Mouse (Mus musculus): ENCODE results near the gene Mark2.

Gene Mark2

DNA sequence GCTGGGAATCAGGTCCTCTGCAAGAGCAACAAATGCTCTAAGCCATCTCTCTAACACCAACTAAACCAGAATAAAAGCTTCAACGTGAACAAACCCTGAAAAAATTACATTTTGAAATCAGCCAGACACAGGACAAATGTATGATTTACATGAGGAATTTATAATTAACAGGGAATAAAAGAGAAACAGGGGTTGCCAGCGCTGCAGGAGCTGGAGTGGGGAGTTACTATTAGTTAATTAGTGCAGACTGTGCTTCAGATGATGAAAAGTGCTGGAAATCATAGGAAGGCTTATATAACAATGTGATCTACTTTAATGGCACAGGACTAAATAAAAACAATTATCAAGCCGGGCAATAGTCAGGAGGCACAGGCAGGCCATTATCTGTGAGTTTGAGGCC, 20.3 kb downstream of the Mark2 start:
- DNase-seq, result no peak

DNA sequence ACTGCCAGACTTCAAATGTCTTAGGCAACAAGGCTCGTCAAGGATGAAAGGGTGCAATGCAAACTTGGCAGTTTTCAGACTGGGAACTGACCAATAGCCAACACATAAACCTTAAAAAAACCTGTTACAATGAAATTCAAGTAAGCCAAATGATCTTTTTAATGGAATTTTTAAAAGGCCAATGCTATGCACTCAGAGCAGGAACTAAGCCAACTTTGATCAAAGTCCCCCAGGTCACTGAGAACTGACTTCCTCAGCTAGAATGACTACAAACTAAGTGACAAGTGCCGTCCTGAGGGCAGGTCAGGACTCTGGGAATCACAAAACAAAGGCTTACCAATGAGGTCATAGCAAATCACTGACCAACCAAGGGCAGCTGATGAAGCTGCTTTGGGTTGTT, 21.5 kb downstream of the Mark2 start:
- DNase-seq, result no peak

DNA sequence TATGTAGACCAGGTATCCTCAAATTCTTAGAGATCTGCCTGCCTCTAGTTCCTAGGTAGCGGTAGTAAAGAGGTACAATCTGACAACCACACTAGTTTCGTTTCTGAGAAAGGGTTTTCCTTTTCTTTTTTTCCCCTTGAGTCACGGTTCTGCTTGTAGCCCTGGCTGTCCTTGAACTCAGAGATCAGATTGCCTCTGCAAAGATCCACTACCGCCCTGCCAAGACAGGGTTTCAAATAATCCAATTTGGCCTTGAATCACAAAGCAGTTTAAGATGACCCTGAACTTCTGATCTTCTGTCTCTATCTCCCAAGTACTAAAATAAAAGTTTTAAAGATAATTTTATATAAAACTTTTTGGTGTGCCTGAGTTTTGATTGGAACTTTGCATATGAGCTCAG, 23.9 kb downstream of the Mark2 start:
- no peak for DNase-seq

DNA sequence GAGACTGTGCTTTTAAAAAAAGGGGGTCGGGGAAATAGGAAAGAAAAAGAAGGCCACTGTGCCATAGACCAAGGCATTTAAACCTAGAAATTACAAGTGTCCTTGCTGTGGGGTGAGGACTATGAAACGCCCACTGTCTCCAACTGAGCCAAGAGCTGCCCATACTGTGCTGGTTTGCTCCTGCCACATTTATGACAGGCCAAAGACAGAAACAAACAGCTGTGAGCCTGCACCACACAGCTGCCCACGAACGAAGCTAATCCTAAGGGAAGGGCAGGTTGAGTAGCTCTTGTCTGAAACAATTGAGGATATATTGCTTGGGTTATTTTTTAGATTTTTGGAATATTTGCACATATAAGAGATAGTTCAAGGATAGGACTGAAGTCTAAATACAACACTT, 24.8 kb downstream of the Mark2 start:
- DNase-seq, result no peak

DNA sequence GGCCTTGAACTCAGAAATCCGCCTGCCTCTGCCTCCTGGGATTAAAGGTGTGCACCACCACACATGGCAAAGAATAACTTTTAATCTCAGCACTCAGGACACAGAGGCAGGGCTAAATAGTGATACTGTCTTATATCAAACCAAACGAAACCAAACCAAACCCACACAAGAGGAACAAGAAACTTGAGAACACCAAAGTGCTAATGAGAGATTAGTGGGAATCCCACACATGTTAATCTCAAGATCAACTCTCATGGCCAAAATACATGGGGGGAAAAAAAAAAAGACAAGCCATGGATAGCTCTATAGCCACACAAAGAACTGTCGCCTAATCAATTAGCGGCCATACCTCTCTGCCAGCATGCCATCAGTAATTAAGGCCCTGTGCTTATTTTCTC, 26.1 kb downstream of the Mark2 start:
- no peak for DNase-seq

DNA sequence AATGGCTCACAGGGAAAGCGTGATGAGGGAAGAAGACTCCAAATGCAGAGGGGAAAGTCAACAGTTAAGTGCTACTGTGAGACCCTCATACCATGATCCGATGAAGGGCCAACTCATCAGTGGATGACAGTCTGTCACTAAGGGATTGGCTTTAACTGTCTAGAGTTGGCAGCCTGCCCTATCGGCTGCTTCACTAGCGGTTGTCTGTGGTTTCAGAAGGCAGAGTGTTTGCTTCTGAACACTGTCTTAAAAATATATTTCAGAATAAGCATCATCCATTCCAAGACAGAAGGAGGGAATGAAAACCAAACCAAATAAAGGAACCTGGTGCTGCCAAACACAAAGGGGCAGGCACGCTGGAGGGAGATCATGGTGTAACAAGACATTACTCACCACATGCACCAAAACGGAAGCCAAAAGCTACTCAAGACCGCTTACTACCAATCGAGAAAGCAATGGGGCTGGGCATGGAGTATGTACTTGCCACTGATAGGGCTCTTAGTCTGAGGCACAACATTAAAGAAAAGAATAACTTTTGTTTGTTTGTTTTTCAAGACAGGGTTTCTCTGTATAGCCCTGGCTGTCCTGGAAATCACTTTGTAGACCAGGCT, 26.6 kb downstream of the Mark2 start:
- DNase-seq, result peak; percentile 59

DNA sequence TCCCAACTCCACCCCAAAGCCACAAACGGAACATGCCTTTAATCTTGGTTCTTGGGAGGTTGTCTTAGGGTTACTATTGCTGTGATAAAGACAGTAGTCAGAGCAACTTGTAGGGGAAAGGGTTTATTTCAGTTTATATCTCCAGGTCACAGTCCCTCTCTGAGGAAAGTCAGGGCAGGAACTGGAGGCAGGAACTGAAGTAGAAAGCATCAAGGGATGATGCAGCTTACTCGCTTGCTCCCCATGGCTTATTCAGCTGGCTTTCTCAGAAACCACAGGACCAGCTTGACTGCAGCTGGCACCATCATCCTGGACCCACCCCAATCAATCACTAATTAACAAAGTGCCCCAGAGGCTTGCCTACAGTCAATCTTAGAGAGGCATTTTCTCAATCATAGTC, 28.0 kb downstream of the Mark2 start:
- no peak for DNase-seq

DNA sequence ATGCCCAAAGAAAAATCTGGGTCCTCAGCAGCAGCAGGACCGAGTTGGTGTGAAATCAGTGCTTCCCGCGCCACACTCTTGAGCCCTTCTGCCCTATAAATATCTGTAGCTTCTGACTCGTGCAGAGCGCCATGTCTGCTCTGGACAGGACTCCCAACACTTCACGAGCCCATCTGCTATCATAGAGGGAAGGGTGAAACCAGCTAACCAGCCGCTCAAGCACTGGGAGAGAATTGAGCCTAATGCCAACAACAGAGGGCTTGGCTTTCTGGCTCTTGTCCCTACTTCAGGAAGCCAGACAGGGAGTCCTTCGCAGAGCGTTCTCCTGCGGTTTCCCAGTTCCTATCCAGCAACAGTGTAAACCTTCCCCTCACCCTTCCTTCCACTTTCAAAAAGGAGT, 30.4 kb downstream of the Mark2 start:
- no peak for DNase-seq

DNA sequence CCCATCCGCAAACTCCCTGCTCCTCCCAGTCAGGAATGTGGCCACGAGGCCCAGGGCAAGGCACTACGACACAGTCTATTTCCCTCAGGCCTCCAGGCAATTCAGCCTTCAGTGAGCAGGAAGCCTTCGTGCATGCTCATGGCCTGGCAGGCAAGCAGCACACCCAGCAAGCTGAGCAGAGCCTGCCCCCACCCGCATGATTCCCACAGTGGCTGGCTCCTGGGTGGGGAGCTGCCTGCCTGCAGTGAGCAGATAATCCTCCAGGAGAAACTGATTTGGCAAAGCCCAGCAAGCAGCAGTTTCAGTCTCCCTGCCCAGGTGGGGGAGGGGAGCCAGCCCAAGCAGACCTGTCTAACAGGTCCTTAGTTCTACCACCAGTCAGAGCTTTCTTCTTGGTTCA, 31.0 kb downstream of the Mark2 start:
- DNase-seq, result peak; percentile 83

DNA sequence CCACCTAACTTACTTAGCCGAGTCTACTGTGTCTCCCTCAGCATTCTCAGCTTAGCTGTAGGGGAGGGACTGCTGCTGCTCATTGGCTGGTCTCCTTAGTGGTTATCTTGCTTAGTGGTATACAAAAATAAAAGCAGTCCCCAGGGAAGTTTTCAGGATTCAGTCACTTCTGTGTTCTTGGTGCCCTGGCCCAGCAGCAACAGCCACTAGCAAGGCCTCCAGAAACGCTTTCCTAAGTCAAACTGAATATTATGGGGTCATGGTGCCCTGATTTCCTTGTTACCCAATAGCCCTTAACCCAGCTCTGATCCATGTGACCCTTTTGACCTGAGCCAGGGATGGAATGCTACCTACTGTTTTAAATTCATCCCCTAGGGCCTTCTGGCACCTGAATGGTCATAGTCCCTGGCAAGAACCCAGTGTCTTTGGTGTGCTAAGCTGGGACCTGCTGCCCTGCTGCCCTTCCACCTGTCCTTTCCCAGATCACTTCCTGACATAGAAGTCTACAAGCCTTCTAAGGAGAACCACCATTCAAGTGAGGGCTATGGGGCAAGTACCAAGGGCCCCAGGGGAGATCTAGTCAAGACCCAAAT, 31.8 kb downstream of the Mark2 start:
- no peak for DNase-seq

DNA sequence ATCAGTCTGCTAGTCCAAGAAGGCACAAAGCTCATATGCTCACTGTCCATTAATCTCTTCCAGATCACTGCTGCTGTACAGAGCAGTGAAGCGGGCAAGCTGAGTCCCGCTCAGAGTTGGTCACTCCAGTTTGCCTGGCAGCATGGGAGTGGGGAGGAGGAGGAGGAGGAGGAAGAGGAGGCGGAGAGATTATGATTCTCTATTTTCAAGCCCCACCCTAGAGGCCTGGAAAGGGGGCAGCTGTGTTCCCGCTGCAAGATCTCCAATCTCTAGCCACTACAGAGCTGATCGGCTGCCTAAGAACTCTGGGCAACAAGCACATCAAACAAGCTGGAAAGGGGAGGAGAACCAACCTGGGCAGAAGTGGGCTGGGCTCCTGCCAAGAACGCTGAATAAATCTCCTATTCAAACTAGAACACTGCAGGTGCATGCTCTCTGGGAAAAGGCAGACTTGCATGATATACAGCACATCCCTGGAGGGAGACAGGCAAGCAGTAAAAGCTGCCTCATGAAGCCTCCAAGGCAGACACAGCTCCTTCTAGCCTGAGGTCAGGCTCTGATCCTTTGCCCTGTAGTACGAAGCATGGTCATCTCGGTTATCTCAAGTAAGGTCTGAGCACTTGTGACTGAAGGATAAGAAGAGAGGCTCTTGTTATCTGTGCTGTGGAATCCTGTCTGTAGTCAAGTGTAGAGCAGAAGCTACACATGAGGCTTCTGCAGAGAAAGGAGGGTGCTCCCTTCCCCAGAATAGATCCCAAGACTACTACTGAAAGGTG, 33.5 kb downstream of the Mark2 start:
- DNase-seq, result peak; percentile 81

DNA sequence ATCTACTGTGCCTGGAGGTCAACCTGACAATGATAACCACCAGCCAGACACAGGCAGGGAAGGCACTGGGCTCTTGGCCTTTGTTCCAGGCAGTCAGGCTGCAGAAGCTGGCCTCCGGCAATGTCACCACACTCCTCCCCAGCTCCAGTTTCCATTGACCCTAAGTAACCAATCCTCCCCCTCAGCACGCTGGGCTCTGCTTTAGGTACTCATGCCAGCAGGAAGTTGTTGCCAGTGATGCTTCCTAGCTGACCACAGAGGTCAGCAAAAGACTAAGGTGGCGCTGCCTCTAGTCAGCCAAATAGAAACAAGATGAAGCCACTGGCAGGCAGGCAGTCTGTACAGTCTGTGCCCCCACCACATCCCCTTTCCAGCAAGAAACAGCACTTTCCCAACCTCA, 34.7 kb downstream of the Mark2 start:
- DNase-seq, result peak; percentile 44

DNA sequence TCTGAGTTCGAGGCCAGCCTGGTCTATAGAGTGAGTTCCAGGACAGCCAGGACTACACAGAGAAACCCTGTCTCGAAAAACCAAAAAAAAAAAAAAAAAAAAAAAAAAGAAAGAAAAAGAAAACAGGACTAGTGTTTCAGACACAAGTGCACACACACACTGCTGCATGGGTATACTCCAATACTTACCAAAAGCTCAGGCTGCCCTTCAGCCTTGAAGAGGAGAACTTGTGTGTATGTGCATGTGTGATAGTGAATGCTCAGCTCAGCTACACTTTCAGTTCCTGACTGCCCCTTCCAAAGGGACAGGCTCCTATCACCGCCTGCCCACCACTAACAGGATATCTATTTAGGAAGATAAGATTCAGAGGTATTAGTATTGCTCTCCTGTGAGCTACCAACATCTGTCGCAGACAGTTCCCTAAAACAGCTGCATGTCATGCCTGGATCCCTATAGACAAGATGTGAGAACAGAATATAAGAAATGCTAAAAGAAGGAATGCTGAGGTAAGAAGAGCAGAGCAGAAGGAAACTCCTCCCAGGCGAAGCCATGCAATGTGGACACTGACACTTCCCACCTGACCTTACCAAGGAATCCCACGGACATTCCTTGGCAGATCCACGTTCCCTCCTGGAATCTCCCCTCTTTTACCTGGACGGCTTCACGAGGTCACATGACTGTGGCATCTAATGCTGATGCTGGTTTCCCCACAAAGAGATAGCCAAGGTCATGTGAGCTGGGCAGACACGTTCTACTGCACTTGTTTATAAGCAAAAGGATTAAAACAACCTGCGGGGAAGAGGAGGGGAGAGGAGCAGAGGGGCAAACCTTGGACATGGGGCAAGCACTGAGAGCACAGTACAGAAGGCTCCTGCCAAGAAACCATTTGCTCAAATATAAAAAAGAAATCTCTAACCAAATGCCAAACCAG, 36.0 kb downstream of the Mark2 start:
- peak; percentile 59 for DNase-seq

DNA sequence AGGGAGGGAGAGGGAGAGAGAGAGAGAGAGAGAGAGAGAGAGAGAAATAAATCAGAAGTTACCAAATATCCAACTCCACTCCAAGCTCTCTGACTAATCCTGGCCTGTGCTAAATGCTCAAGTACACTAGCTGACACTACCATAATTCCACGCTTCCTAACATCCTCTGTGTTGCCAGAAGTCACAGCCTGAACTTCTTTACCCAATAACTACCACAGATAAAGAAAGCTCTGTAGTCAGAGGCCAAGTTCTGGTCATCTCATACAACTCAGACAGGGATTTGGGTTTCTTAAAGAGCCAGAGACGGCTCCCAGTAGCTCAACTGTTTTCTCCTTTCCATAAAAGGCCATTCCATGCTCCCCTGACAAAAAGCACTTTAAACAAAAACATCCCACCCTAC, 36.9 kb downstream of the Mark2 start:
- DNase-seq, result no peak

DNA sequence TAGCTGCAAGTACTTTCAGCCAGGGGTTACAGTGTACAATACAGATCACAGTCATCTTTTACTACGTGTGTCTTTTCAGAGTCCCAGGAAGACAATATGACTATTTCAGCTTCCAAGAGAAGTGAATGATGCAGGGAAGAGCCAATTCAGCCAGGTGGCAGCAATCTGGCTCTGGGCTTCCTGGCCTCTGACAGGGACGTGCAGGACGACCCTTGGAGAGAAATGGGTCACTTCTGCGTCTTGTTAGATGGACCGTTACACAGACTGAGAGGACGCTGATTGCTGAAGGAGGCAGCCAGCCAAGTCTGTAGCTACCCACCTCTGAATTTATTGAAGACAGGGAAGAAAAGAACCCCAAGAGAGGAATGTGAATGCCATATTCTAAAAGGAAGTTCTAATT, 37.9 kb downstream of the Mark2 start:
- DNase-seq, result no peak

DNA sequence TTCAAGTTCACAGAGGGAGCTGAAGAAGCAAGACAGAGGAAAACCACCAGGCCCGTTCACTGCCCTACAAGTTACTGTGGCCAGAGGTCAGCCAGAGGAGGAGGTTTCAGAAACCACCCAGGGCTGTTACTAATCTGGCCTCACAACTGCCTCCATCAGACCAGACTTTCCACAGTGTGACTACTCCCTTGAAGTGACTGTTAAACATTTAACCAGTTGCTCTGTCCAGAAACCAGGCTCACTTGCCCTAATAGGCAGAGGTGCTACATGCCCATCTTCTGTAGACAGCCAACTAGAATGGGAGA, 39.2 kb downstream of the Mark2 start:
- peak; percentile 60 for DNase-seq

DNA sequence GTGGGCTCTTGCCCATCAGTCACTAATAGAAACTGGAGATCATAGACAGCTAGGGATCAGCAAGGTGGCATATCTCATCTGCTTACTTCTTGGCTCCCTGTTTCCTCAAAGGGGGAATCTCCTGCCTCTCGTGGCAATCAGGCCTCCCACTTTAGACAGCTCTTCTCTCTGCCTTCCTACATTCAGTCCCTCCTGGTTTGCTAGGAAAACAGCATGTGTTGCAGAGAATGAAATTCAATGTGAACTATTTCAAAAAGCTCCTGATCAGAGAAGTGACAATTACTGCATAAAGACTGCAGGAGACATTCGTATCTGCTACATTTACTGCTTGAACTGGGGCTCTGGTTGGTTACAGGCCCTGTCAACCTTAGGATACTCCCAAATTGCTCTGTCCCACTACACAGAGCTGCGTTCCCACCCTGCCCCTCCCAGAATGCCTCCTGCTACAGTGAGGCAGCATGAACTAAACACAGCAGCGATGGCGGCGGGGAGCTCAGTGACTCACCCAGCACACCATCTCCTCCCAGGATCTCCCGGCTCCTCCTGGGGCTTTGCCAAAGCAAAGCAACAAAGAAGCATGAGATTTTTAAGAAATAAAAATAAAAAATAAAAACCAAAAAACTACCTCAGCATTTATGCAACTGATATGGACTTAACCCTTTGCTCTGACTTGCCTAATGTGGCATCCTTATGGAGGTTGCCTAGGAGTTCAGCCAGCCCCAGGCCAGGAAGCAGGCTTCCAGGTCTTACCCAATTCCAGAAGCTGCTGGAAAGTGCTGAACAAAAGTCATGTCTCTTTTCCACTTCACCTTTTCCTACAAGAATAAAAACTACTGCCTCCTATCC, 39.8 kb downstream of the Mark2 start:
- DNase-seq, result peak; percentile 54

DNA sequence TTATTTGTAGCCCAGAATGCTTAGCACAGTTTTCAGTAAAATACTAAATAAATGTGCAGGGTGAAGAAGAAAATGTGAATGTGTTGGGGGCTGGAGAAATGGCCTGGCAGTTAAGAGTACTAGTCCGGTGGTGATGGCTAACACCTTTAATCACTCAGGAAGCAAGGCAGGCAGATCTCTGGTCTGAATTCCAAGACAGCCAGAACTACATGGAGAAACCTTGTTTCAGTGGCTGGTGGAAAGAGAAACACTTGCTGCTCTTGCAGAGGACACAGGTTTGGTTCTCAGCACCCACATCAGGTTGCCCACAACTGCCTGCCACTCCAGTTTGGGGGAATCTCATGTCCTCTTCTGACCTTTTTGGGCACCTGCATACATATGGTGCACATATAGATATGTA, 41.6 kb downstream of the Mark2 start:
- DNase-seq, result no peak

DNA sequence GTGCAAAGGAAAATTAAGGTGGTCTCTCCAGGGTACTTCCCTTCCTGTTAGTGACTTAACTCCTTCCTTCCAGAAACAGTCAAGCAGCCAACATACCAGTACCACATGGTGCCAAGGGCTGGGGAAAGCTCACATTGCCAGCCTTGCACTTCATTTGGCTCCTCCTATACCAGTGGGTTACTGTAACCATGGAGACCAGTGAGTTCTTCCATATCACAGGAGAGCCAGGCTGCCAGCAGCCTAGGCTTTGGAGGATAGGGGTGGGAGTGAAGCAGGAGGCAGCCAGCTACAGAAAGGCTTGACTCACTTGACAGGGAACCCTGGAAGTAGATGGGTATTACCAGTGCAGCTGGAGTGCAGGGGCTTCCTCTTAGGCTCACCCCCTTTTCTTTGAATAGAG, 42.6 kb downstream of the Mark2 start:
- no peak for DNase-seq

DNA sequence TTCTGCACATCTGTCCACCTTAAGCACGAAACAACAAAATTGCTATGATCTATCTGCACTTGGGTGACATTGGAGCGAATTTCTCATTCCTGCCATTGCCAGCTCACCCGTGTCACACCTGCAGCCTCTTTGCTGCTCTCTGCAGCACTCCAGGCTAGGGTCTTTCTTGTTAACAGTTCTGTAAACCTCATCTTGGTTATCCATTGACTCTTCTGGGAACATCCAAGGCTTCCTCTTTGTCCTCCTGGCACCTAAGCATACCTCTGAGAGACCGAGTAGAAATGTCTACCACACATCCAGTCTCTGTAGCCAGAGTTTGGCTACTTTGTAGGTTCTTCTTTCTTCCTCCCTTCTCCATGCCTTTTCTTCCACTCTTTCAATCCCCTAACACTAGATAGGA, 45.7 kb downstream of the Mark2 start:
- DNase-seq, result no peak

DNA sequence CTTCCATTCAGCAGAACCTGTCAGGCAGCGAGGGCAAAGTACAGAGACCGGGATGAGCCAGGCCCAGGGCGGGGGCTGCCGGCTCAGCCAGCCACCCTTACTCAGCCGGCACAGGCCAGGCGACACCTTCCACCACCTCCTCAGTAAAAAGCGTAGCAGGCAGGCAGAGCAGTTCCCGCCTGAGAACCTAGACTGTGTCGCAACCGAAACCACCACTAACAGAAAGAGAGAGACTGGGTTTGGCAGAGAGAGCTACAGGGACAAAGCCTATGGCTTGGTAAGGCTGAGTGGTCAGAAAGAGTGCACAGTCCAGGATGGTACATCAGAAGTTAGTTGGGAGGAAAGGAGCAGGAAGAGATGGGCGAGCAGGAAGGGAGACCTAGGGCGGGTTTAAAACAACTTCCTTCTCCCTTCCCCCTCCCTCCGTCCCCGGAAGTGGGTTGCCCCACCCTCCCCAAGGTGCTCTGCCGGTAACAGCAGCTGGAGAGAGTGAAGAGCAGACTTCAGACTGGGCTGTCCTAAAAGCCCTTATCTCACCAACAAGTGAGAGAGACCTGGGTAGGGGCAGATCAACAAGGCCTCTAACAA, 46.5 kb downstream of the Mark2 start:
- DNase-seq, result peak; percentile 68
